Mouse (Mus musculus) liver, embryonic 16.5 days (tissue): ENCODE measurements around the gene Iqcn. TPM values are rescaled to one million over a fixed set of nuclear protein-coding genes. Genes with fewer than 3 reads are reported as not detected.

ENCODE experiments used
- ATAC-seq: fragments of 200-750 bp; cut with Nextera tagmentation; 2 replicates; pipeline ENCODE4 v1.8.0; 2017; ENCODE audit warnings: low read depth, mild to moderate bottlenecking, moderate number of reproducible peaks, moderate library complexity
- H3K27ac ChIP-seq: fragments of 300-500 bp; sonication (generic); 2 replicates; pipeline ENCODE4 v1.5.1; 2014; ENCODE audit warnings: mild to moderate bottlenecking, low read length
- H3K27me3 ChIP-seq: fragments of 300-500 bp; sonication (generic); 2 replicates; pipeline ENCODE4 v1.6.1; 2014; ENCODE audit warnings: low read depth, low read length, mixed read lengths; ENCODE audit not compliant: control insufficient read depth, insufficient read depth
- H3K36me3 ChIP-seq: fragments of 300-500 bp; sonication (generic); 2 replicates; pipeline ENCODE4 v1.6.1; 2014; ENCODE audit warnings: mild to moderate bottlenecking; ENCODE audit not compliant: control insufficient read depth, insufficient read depth
- H3K4me1 ChIP-seq: fragments of 300-500 bp; sonication (generic); 2 replicates; pipeline ENCODE4 v1.6.1; 2014; ENCODE audit warnings: low read depth, low read length, mixed read lengths; ENCODE audit not compliant: control insufficient read depth
- H3K4me2 ChIP-seq: fragments of 300-500 bp; sonication (generic); 2 replicates; pipeline ENCODE4 v1.6.1; 2014; ENCODE audit warnings: low read depth, low read length, mixed read lengths
- H3K4me3 ChIP-seq: fragments of 300-500 bp; sonication (generic); 2 replicates; pipeline ENCODE4 v1.5.1; 2014; ENCODE audit warnings: low read depth, mild to moderate bottlenecking, low read length
- H3K9ac ChIP-seq: fragments of 300-500 bp; sonication (generic); 2 replicates; pipeline ENCODE4 v1.6.1; 2014; ENCODE audit warnings: low read depth, low read length
- H3K9me3 ChIP-seq: fragments of 300-500 bp; sonication (generic); replicated peaks from 2 replicates; pipeline ENCODE4 v1.6.1; 2016; ENCODE audit warnings: low read length; ENCODE audit not compliant: control insufficient read depth
- WGBS: fragments of 180-500 bp; shearing (Covaris S2); extraction: QIAGEN DNeasy Blood & Tissue Kit; methylation state at CpG from one replicate; pipeline ENCODE4 v1.1.7; 2014; ENCODE audit not compliant: insufficient replicate concordance; 5-methylcytosine and 5-hydroxymethylcytosine counted together
- polyA plus RNA-seq: library from polyadenylated mRNA; unstranded; fragments of >200 nt; fragmentation: Nextera tagmentation; extraction: Ambion mirVana; gene quantifications from 2 replicates; pipeline ENCODE4 v1.2.1, GENCODE M21; 2015

Iqcn gene
- polyA plus RNA-seq, 1 experiment from 2014 or later, result not detected

DNA sequence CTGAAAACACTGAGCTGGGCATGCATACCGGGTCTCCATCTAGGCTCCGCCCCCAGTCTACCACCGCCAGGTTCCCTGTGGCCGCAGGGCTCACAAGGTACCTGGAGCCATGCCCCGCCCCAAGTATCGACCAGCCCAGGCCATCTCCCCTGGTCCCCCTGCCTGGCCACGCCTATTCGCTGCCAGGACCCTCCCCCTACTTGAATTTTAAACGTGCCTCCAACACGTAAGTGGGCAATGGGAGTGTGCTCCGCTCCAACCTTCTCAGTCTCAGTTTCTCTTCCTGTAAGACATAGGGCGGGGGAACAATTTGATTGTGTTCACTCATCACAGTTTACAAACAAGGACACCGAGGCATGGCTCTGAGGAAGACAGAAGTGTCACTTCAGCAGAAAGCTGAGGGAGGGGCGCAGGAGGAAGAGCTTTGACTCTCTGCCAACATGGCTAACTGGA is 43.0 kb upstream of the Iqcn start, which contains the start of gene Pgpep1:
Gene Pgpep1 (minus strand): TSS at position 116 of the 453 bp plus-strand sequence.
- ATAC-seq, result peak; percentile 40
- WGBS, result 5% methylated on average over 14 of the region's 14 CpGs
- Histone ChIP-seq H3K36me3 (0 out of 2 replicates have a peak, but pooled peaks cover 2% of the 10 kb centered on the region), H3K4me3 (peak within 1 kb of the TSS; percentile 84), H3K9me3 (no peaks in the 10 kb centered on the region), H3K4me1 (peaks cover 35% of the 10 kb centered on the region), H3K27ac (peak within 1 kb of the TSS; percentile 84), H3K27me3 (no peaks in the 10 kb centered on the region), H3K9ac (peak within 1 kb of the TSS; percentile 89), H3K4me2 (peak within 1 kb of the TSS; percentile 93)

DNA sequence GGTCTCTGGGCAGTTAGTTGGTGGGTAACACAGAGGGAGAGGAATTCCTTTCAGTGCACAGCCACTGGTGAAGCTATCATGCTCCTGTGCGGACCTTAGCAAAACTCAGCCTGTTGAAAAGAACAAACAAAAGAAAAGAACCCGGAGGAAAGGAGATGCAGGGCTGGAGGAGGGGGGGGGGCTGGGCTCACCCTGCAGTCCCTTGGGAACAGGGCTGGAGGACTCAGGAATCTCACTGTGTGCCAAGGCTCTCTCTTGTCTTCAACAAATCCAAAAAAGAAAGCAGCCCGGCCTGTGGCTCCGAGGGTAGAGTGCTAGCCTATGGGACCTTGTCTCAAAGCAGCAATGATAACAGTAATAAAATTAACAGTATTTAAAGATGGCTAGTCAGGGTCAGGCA is 39.6 kb upstream of the Iqcn start:
- ATAC-seq, result no peak
- Histone ChIP-seq H3K4me3 (no peak overlapping the region), H3K27me3 (no peaks in the 10 kb centered on the region), H3K9me3 (no peaks in the 10 kb centered on the region; the same call in 1 of the 2 replicates), H3K4me2 (no peak overlapping the region), H3K9ac (no peak overlapping the region), H3K27ac (no peak overlapping the region), H3K36me3 (no peaks in the 10 kb centered on the region), H3K4me1 (peaks cover 32% of the 10 kb centered on the region)
- WGBS, result 53% methylated on average over 4 of the region's 4 CpGs

DNA sequence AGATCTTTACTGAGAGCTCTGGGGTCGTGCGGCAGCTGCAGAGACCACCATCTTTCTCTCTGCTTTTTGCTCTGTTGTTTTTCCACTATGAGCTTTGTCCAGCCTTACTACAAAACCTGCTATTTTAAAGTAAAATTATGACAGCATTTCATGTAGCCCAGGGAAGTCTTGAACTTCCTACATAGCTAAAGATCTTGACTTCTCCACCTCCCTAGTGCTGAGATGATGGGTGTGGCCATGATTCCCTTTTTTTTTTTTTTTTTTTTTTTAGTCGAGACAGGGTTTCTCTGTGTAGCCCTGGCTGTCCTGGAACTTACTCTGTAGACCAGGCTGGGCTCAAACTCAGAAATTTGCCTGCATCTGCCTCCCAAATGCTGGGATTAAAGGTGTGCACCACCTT is 38.6 kb upstream of the Iqcn start:
- H3K36me3 ChIP-seq, result no peaks in the 10 kb centered on the region
- no peak overlapping the region for H3K9ac ChIP-seq
- peaks cover 26% of the 10 kb centered on the region for H3K4me1 ChIP-seq
- no peak overlapping the region for H3K27ac ChIP-seq
- H3K4me2 ChIP-seq, result no peak overlapping the region
- no peak overlapping the region for H3K4me3 ChIP-seq
- 60% methylated on average over 3 of the region's 3 CpGs for WGBS
- no peaks in the 10 kb centered on the region for H3K27me3 ChIP-seq
- ATAC-seq, result no peak
- H3K9me3 ChIP-seq, result no peaks in the 10 kb centered on the region; the same call in 1 of the 2 replicates

DNA sequence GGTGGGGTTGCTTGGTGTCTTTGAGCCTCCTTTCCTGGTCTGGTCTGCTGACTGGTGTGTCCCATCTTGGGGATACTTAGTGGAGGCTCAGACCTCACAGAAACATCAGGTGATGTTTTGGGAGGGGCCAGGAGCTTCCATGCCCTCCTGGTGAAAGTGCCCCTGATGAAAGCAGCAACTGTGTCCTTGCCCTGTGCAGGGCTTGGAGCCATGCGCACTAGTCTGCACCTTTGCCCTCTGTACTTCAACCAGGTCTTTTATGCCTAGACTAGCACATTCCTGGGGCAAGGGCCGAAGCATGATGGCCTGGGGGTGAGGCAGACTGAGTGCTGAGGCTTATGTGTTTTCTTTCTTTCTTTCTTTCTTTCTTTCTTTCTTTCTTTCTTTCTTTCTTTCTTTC is 37.7 kb upstream of the Iqcn start:
- Histone ChIP-seq H3K4me2 (no peak overlapping the region), H3K9me3 (no peaks in the 10 kb centered on the region; the same call in 1 of the 2 replicates), H3K36me3 (no peaks in the 10 kb centered on the region), H3K9ac (no peak overlapping the region), H3K27me3 (no peaks in the 10 kb centered on the region), H3K4me1 (peaks cover 16% of the 10 kb centered on the region), H3K27ac (peak overlapping the region; percentile 29; the same call in 1 of the 2 replicates), H3K4me3 (no peak overlapping the region)
- ATAC-seq, result peak; percentile 85
- 56% methylated on average over 2 of the region's 2 CpGs for WGBS

DNA sequence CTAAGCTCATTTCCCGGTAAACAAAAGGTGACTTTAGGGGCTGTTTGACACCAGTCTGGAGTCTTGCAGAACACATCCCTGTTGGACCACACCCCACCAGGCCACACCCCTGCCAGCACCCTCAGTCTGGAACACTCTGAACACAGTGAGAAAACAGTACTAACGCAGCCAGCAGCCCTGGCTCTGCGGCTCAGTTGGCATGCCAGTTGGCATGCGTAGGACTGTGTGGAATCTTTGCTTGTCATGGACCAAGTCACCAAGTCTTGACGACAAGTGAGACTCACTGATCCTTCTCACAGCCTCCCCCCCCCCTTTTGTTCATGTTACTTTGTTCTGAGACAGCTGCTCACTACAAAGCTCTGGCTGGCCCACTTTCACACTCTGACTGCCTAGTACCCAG is 36.2 kb upstream of the Iqcn start:
- no peak overlapping the region for H3K27ac ChIP-seq
- no peak overlapping the region for H3K4me2 ChIP-seq
- H3K27me3 ChIP-seq, result no peaks in the 10 kb centered on the region
- H3K9me3 ChIP-seq, result no peaks in the 10 kb centered on the region; the same call in 1 of the 2 replicates
- H3K36me3 ChIP-seq, result no peaks in the 10 kb centered on the region
- WGBS, result 66% methylated on average over 5 of the region's 5 CpGs
- no peak overlapping the region for H3K4me3 ChIP-seq
- ATAC-seq, result peak; percentile 39; the same call in 1 of the 2 replicates
- H3K9ac ChIP-seq, result no peak overlapping the region
- H3K4me1 ChIP-seq, result peaks cover 11% of the 10 kb centered on the region

DNA sequence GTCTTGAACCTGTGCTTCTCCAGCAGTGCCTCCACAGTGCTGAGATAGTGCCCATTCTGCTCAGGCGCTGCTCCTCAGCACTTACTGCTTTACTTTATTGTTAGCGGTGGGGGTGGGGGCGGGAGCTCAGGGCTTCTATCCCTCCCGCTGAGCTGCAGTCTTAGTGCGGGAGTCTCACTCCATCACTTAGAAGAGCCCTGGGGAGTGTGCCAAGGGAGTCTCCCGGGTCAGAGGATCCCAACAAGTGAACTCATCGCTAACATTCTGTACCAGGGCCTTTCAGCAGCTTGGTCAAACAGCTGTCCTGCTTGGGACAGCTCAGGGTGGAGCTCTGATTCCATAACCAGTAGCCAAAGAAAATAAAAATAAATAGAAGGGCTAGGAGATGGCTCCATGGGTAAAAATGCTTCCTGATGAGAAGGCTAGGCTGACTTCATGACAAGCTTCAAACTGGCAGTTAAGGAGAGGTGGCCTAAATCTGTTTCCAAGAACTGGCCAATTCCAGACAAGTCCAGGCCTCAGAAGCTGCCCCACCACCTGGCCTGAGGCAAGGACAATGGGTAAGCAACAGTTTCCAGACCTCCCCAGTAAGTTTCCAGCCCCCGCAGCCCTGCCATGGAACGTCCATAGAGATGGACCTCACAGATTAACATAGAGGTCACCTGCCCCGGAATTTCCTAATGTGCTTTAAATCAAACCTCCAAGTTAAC is 31.5 kb upstream of the Iqcn start:
- ATAC-seq, result no peak
- H3K4me1 ChIP-seq, result peaks cover 42% of the 10 kb centered on the region
- H3K9me3 ChIP-seq, result no peaks in the 10 kb centered on the region; the same call in 1 of the 2 replicates
- no peak overlapping the region for H3K4me2 ChIP-seq
- no peak overlapping the region for H3K9ac ChIP-seq
- no peaks in the 10 kb centered on the region for H3K27me3 ChIP-seq
- no peak overlapping the region for H3K4me3 ChIP-seq
- WGBS, result 80% methylated on average over 10 of the region's 10 CpGs
- no peaks in the 10 kb centered on the region for H3K36me3 ChIP-seq
- no peak overlapping the region; the same call in 1 of the 2 replicates for H3K27ac ChIP-seq

DNA sequence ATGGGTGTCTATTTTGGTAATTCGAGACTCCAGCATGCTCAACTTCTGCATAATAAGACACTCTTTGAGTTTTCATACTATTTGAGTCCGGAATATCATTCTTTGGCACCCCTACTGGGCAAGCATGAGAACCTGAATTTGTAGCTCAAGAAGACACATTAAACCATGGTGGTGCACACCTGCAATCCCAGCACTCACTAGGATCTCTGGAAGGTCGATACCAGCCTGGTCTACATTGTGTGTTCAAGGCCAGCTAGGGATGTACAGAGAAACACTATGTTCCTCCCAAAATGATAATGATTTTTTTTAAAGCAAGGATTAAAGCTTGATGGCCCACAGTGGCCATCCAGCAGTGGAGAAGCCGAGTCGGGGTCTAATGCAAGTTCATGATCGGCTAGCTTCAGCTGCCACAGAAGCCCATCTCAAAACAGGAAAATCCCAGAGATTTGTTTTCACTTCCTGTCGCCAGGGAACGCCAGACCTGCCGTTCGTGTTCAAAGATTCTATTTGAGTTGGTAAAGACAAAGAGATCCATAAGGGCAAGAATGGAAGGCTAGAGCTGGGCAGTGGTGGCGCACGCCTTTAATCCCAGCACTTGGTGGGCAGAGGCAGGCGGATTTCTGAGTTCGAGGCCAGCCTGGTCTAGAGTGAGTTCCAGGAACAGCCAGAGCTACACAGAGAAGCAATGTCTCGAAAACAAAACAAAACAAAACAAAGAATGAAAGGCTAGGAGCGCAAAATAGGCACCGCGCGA is 30.8 kb upstream of the Iqcn start:
- no peak; the same call in 1 of the 2 replicates for ATAC-seq
- Histone ChIP-seq H3K27ac (peak overlapping the region; percentile 97), H3K4me3 (peak overlapping the region; percentile 83), H3K36me3 (no peaks in the 10 kb centered on the region), H3K4me2 (peak overlapping the region; percentile 94), H3K27me3 (no peaks in the 10 kb centered on the region), H3K4me1 (peaks cover 43% of the 10 kb centered on the region), H3K9me3 (no peaks in the 10 kb centered on the region; the same call in 1 of the 2 replicates), H3K9ac (peak overlapping the region; percentile 76)
- 33% methylated on average over 19 of the region's 19 CpGs for WGBS

DNA sequence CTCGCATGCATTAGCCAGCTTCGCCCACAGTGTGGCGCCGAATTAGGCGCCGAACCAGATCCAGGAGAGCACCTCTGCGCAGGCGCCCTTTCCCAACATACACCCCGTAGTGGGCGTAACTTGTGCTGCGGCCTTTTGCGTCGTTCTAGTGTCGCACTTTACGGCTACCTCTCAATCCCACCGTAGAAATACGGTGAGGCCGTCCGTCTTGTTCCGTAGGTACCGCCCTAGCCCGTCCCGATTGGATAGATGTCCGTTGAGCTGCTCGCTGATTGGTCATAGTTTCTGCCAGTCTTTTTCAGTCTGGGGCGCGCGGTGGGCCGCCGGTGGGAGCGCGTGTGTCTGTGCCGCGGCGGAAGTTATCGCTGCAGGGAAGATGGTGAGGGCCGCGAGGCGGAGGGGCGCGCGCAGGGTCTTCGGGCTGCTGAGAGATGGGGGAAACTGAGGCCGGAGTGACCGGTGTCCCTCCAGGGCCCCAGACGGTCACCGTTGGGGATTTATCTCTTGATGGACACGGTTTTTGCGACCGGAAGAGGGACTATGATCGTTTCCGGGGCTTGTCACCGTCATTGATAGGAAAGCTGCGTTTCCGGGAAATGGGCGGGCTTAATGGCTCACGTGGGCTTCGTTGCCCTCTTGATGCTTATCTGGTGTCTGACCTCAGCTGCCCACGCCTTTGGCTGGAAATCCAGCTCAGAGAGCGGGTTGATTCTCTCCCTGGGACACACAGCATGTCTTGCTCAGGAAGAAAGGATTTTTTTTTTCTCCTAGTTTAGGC is 30.0 kb upstream of the Iqcn start, which contains the start of gene Lsm4:
Gene Lsm4 (plus strand): TSS at position 170 of the 778 bp plus-strand sequence.
- Histone ChIP-seq H3K4me3 (peak within 1 kb of the TSS; percentile 83), H3K4me2 (peak within 1 kb of the TSS; percentile 94), H3K27ac (peak within 1 kb of the TSS; percentile 97), H3K4me1 (peaks cover 51% of the 10 kb centered on the region), H3K27me3 (no peaks in the 10 kb centered on the region), H3K9me3 (no peaks in the 10 kb centered on the region), H3K9ac (peak within 1 kb of the TSS; percentile 81), H3K36me3 (peaks cover 2% of the 10 kb centered on the region; the same call in 1 of the 2 replicates)
- under 1% methylated on average over 60 of the region's 60 CpGs for whole genome bisulfite sequencing
- peak; percentile 96 for ATAC-seq
